Mouse (Mus musculus) midbrain, embryonic 13.5 days (tissue): Measurements from ENCODE around the gene Rhobtb1. TPM values are rescaled to one million over a fixed set of nuclear protein-coding genes. Genes with fewer than 3 reads are reported as not detected.

ENCODE experiments used
- ATAC-seq: fragments of 200-750 bp; cut with Nextera tagmentation; 2 replicates; pipeline ENCODE4 v1.8.0; 2017; ENCODE audit warnings: mild to moderate bottlenecking, moderate TSS enrichment, moderate library complexity
- H3K27ac ChIP-seq: fragments of 300-500 bp; sonication (generic); 2 replicates; pipeline ENCODE4 v1.5.1; 2015; ENCODE audit warnings: inconsistent platforms, mild to moderate bottlenecking, moderate library complexity
- H3K27me3 ChIP-seq: fragments of 300-500 bp; sonication (generic); 2 replicates; pipeline ENCODE4 v1.6.1; 2015; ENCODE audit warnings: mild to moderate bottlenecking, inconsistent platforms
- H3K36me3 ChIP-seq: fragments of 300-500 bp; sonication (generic); 2 replicates; pipeline ENCODE4 v1.6.1; 2015; ENCODE audit warnings: mild to moderate bottlenecking, inconsistent platforms
- H3K4me1 ChIP-seq: fragments of 300-500 bp; sonication (generic); replicated peaks from 2 replicates; pipeline ENCODE4 v1.6.1; 2015; ENCODE audit warnings: inconsistent platforms
- H3K4me2 ChIP-seq: fragments of 300-500 bp; sonication (generic); replicated peaks from 2 replicates; pipeline ENCODE4 v1.6.1; 2015; ENCODE audit warnings: moderate library complexity, mild to moderate bottlenecking, inconsistent platforms
- H3K4me3 ChIP-seq: fragments of 300-500 bp; sonication (generic); replicated peaks from 2 replicates; pipeline ENCODE4 v1.5.1; 2015; ENCODE audit warnings: mild to moderate bottlenecking, inconsistent platforms
- H3K9ac ChIP-seq: fragments of 300-500 bp; sonication (generic); replicated peaks from 2 replicates; pipeline ENCODE4 v1.6.1; 2015; ENCODE audit warnings: mild to moderate bottlenecking, inconsistent platforms
- H3K9me3 ChIP-seq: fragments of 300-500 bp; sonication (generic); 2 replicates; pipeline ENCODE4 v1.6.1; 2016; ENCODE audit warnings: mild to moderate bottlenecking, inconsistent platforms
- WGBS: fragments of 180-500 bp; shearing (Covaris S2); methylation state at CpG from one replicate; pipeline ENCODE4 v1.1.7; 2015; 5-methylcytosine and 5-hydroxymethylcytosine counted together
- polyA plus RNA-seq: library from polyadenylated mRNA; unstranded; fragments of >200 nt; fragmentation: Nextera tagmentation; extraction: Ambion mirVana; gene quantifications from 2 replicates; pipeline ENCODE4 v1.2.1, GENCODE M21; 2015

Gene Rhobtb1
- polyA plus RNA-seq, 1 experiment from 2014 or later = 18.3 TPM

GRCm38 (mm10) chr10:69193721-69194120, 42.5 kb downstream of the Rhobtb1 start:
- Histone ChIP-seq H3K36me3 (no peaks in the 10 kb centered on the region), H3K9ac (no peak overlapping the region), H3K27me3 (no peaks in the 10 kb centered on the region), H3K27ac (no peak overlapping the region), H3K4me2 (no peak overlapping the region), H3K4me1 (no peaks in the 10 kb centered on the region), H3K9me3 (no peaks in the 10 kb centered on the region), H3K4me3 (no peak overlapping the region)
- 95% methylated on average over 10 of the region's 10 CpGs for WGBS
- ATAC-seq = no peak

GRCm38 (mm10) chr10:69204677-69205400, 53.6 kb downstream of the Rhobtb1 start:
- WGBS = 22% methylated on average over 8 of the region's 8 CpGs
- H3K4me1 ChIP-seq = no peaks in the 10 kb centered on the region
- H3K27me3 ChIP-seq = no peaks in the 10 kb centered on the region
- no peak overlapping the region for H3K4me2 ChIP-seq
- no peak overlapping the region for H3K9ac ChIP-seq
- no peak overlapping the region for H3K27ac ChIP-seq
- H3K4me3 ChIP-seq = no peak overlapping the region
- no peaks in the 10 kb centered on the region for H3K9me3 ChIP-seq
- no peaks in the 10 kb centered on the region for H3K36me3 ChIP-seq
- ATAC-seq = no peak

GRCm38 (mm10) chr10:69206081-69206480, 54.8 kb downstream of the Rhobtb1 start:
- Histone ChIP-seq H3K4me2 (no peak overlapping the region), H3K4me1 (no peaks in the 10 kb centered on the region), H3K9ac (no peak overlapping the region), H3K36me3 (no peaks in the 10 kb centered on the region), H3K27me3 (no peaks in the 10 kb centered on the region), H3K9me3 (no peaks in the 10 kb centered on the region), H3K4me3 (no peak overlapping the region), H3K27ac (no peak overlapping the region)
- 88% methylated on average over 6 of the region's 6 CpGs for WGBS
- ATAC-seq = no peak

- Histone ChIP-seq H3K4me2 (no peak overlapping the region), H3K9me3 (no peaks in the 10 kb centered on the region), H3K4me3 (no peak overlapping the region), H3K27ac (no peak overlapping the region), H3K9ac (no peak overlapping the region), H3K36me3 (no peaks in the 10 kb centered on the region), H3K4me1 (peaks cover 9% of the 10 kb centered on the region; the same call in 1 of the 2 replicates), H3K27me3 (no peaks in the 10 kb centered on the region)
- no peak for ATAC-seq
- 85% methylated on average over 7 of the region's 7 CpGs for WGBS
These were observed 56.2 kb downstream of the Rhobtb1 start for GRCm38 (mm10) chr10:69207481-69207880.

- Histone ChIP-seq H3K4me3 (no peak overlapping the region), H3K9me3 (no peaks in the 10 kb centered on the region), H3K27me3 (no peaks in the 10 kb centered on the region), H3K4me1 (peaks cover 9% of the 10 kb centered on the region; the same call in 1 of the 2 replicates), H3K9ac (no peak overlapping the region), H3K36me3 (no peaks in the 10 kb centered on the region), H3K27ac (no peak overlapping the region), H3K4me2 (no peak overlapping the region)
- no peak for ATAC-seq
- 88% methylated on average over 15 of the region's 15 CpGs for WGBS
These were observed 56.9 kb downstream of the Rhobtb1 start for GRCm38 (mm10) chr10:69207981-69208630.

- H3K9ac ChIP-seq = no peak overlapping the region
- no peaks in the 10 kb centered on the region for H3K9me3 ChIP-seq
- no peak overlapping the region for H3K4me3 ChIP-seq
- no peak overlapping the region for H3K27ac ChIP-seq
- no peaks in the 10 kb centered on the region for H3K27me3 ChIP-seq
- no peak overlapping the region for H3K4me2 ChIP-seq
- 90% methylated on average over 3 of the region's 3 CpGs for WGBS
- H3K4me1 ChIP-seq = peaks cover 11% of the 10 kb centered on the region
- ATAC-seq = no peak
- no peaks in the 10 kb centered on the region for H3K36me3 ChIP-seq
These were observed 57.5 kb downstream of the Rhobtb1 start for GRCm38 (mm10) chr10:69208705-69209104.

GRCm38 (mm10) chr10:69210006-69210405, 58.8 kb downstream of the Rhobtb1 start:
- no peak for ATAC-seq
- no peaks in the 10 kb centered on the region for H3K36me3 ChIP-seq
- H3K9ac ChIP-seq = no peak overlapping the region
- 90% methylated on average over 10 of the region's 10 CpGs for WGBS
- no peak overlapping the region for H3K4me3 ChIP-seq
- no peaks in the 10 kb centered on the region for H3K9me3 ChIP-seq
- H3K27me3 ChIP-seq = no peaks in the 10 kb centered on the region
- H3K4me1 ChIP-seq = peaks cover 20% of the 10 kb centered on the region
- H3K4me2 ChIP-seq = no peak overlapping the region
- H3K27ac ChIP-seq = no peak overlapping the region

- Histone ChIP-seq H3K4me2 (no peak overlapping the region), H3K9me3 (no peaks in the 10 kb centered on the region), H3K27ac (no peak overlapping the region), H3K27me3 (no peaks in the 10 kb centered on the region), H3K4me3 (no peak overlapping the region), H3K36me3 (no peaks in the 10 kb centered on the region), H3K4me1 (peaks cover 20% of the 10 kb centered on the region), H3K9ac (no peak overlapping the region)
- 79% methylated on average over 5 of the region's 5 CpGs for WGBS
- ATAC-seq = no peak
These were observed 59.4 kb downstream of the Rhobtb1 start for GRCm38 (mm10) chr10:69210659-69211058.

GRCm38 (mm10) chr10:69211560-69211959, 60.3 kb downstream of the Rhobtb1 start:
- Histone ChIP-seq H3K9ac (no peak overlapping the region), H3K9me3 (no peaks in the 10 kb centered on the region)

GRCm38 (mm10) chr10:69211976-69212375, 60.7 kb downstream of the Rhobtb1 start:
- 3% methylated on average over 14 of the region's 14 CpGs for WGBS
- peak overlapping the region; percentile 85 for H3K4me2 ChIP-seq
- peaks cover 20% of the 10 kb centered on the region for H3K4me1 ChIP-seq
- H3K9ac ChIP-seq = peak overlapping the region; percentile 91
- no peaks in the 10 kb centered on the region for H3K9me3 ChIP-seq
- H3K27ac ChIP-seq = peak overlapping the region; percentile 97
- H3K4me3 ChIP-seq = peak overlapping the region; percentile 55
- ATAC-seq = no peak
- H3K27me3 ChIP-seq = no peaks in the 10 kb centered on the region
- H3K36me3 ChIP-seq = peaks cover 6% of the 10 kb centered on the region; the same call in 1 of the 2 replicates

More at GRCm38 (mm10) chr10:69211560-69211959, 60.3 kb downstream of the Rhobtb1 start:
- Histone ChIP-seq H3K36me3 (peaks cover 4% of the 10 kb centered on the region; the same call in 1 of the 2 replicates), H3K4me2 (peak overlapping the region; percentile 85), H3K4me1 (peaks cover 20% of the 10 kb centered on the region), H3K27me3 (no peaks in the 10 kb centered on the region), H3K4me3 (peak overlapping the region; percentile 55), H3K27ac (peak overlapping the region; percentile 97; the same call in 1 of the 2 replicates)
- no peak for ATAC-seq
- WGBS = 66% methylated on average over 8 of the region's 8 CpGs

GRCm38 (mm10) chr10:69212542-69213440, 61.6 kb downstream of the Rhobtb1 start, which contains the start of gene A930033H14Rik:
TSS of gene A930033H14Rik (minus strand) at chr10:69213098.
- under 1% methylated on average over 72 of the region's 84 CpGs for WGBS
- Histone ChIP-seq H3K9ac (peak within 1 kb of the TSS; percentile 91), H3K36me3 (peaks cover 11% of the 10 kb centered on the region; the same call in 1 of the 2 replicates), H3K4me2 (peak within 1 kb of the TSS; percentile 85), H3K9me3 (no peaks in the 10 kb centered on the region), H3K27me3 (no peaks in the 10 kb centered on the region), H3K27ac (peak within 1 kb of the TSS; percentile 97), H3K4me1 (peaks cover 20% of the 10 kb centered on the region), H3K4me3 (peak within 1 kb of the TSS; percentile 55)
- peak; percentile 94 for ATAC-seq
